Mouse (Mus musculus) adrenal gland, adult 8-10 months (tissue): Measurements from ENCODE around the gene Vps13d. TPM values are rescaled to one million over a fixed set of nuclear protein-coding genes. Genes with fewer than 3 reads are reported as not detected.

Experiments
- DNase-seq: peaks from one replicate; pipeline ENCODE4 v3.0.0; 2022
- total RNA-seq, 4 experiments: library from RNA; stranded (reverse); gene quantifications; 2 replicates each; pipeline ENCODE4 v1.2.4; 2022

Vps13d gene
- total RNA-seq, 4 experiments from 2014 or later, result 62.6 to 84.7 (median 81.4) TPM

DNA sequence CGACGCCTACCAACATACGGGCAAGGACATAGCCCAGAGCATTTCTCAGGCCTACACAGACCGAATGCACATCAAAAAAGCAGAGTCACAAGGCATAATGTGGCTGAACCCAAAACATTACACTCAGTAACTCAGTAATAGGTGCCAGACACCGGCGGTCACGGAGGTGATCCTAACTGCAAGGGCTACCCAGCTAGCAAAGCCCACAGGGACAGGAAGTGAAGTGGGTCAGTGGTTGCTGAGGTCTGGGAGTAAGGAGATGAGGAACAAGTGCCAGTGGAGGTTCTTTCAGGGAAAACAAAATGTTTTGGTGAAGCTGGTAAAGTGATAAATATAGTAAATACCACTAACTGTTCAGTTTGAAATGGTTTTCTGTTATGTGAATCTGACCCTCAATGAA, 121.1 kb downstream of the Vps13d start:
- DNase-seq, result no peak

DNA sequence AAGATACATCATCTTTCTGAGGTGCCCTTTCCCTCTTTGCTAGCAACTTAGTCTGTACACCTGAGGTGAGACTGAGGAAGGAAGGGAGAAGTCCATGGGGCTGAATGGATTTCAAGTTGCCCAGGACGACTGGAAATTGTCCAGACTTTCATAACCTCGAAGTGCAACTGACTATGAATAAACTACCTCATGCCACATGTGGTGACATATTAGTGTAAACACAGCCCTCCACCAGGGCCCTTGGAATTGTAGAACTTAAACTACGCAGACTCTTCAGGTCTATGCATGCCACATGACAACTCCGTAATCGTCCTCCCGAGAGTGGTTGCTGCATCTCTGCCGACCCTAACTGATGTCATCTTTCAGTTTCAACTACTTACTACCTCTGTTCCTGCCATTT, 122.9 kb downstream of the Vps13d start:
- no peak for DNase-seq

DNA sequence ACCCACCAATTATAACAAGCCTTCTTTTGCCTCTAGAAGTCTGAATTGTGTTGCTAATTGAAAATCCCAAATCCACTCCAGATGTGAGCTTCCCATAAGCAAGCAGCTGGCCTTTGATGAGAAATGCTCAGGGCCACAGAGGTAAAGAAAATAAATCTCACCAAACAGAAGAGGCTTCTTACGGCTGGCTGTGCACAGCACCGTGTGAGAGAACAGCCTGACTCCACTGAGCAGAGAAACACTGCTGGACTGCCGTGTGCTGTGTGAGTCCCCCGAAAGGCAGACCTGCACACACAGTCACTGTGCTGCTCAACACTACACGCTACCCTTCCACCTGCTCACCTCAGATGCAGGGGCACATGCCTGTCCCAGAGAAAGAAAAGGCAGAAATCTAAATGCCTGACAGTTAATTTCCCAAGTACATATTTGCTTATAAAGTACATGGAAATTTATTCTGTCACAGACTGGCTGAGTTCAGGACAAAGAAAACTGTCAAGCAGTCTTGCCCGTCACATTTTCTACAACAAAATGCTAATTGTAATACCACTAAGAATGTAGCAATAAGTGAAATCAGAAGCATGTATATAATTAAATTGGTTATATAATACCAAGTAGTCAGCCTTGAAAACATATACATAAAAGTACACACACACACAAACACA, 127.7 kb downstream of the Vps13d start:
- DNase-seq, result no peak

DNA sequence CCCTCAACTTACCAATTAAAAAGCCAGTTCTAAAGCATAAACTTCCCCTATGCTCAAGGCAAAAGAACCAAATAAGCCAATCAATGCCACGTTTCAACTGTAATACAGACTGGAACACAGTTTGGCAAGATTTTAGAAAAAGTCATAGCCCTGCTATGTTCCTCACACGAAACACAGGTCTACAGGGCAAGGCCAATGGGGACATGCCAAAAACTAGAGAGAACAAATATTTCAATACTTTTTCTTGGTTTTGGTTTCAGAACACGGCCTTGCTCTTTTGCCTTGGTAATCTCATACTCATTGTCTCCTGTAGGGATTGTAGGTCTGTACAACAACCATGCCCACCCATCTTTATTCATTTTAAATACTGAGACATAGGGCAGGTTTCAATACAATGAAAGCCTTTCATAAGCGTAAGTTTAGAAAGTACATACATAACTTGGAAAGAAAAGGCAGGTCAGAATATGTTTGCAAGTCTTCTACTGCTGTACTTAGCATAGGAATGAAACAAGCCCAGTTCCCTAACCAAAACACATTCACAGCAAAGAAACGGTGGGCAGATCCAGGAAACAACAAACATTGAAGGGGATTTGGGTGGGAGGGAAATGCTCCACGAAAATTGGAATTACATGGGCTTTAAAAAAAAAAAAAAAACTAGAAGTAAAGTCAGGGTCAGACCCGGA, 128.3 kb downstream of the Vps13d start:
- DNase-seq, result peak; percentile 45

DNA sequence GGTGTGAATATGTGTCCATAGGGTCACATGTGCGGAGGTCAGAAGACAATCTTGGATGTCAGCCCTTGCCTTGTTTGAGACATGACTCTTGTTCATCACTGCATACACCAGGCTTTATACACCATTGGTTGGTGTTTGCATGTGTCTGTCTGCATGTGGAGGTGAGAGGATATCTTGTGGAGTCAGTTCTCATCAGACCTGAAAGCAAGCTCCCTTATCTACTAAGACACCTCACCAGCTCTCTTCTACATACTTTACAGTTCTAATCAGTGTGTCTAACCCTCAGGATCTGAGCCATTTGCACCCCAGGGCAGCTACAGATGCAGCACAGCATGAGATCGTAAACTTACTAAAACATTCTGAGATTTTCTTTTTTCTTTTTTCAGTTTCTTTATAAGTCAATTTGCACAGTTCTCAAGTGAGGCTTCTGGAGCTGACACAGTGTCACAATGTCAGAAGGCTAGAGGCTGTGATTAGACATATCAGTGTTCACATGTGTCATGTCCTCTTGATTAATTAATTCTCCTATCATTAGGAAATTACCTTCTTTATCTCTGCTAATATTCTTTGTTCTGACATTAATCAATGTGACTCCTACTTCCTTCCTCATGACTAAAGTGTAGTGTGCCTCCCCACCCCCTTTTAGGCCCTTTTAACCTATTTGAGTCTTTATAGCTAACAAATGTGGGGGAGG, 135.9 kb downstream of the Vps13d start:
- DNase-seq, result no peak

DNA sequence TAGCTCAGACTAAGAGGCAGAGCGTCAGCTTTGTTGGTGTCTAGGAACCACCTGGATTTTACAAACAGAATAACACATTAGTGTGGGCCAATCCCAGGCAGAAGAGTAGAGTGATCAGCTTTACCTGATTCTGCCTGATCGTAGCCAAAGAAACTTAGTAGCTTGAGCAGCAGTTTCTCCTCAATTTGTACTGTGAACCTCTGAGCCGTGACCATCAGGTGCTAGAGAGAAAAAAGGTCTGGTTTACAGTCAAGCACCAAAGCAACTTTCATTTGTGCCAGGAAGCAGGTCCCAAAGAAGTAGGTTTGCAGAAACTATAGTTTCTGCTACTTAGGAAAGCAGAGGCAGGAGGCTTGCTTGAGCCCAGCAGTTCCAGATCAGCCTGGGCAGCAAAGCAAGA, 138.5 kb downstream of the Vps13d start:
- DNase-seq, result no peak

DNA sequence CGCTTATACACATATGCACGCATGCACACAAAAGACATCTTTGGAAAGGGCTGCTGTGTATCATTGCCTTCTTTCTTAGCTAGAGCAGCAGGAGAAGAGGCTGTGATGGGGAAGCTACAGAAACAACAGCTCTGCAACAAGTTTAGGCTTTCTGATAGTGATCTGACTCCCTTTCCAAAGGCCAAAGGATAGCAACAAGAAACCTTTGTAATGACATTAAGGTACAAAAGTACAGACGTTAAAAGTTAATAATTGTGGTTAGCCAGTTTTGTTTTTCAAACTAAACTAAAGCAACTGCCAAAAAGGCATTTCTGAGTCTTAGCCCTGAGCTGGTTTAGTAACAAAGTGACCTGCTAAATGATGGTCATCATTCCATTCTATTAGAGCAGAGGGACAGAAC, 139.0 kb downstream of the Vps13d start:
- no peak for DNase-seq

DNA sequence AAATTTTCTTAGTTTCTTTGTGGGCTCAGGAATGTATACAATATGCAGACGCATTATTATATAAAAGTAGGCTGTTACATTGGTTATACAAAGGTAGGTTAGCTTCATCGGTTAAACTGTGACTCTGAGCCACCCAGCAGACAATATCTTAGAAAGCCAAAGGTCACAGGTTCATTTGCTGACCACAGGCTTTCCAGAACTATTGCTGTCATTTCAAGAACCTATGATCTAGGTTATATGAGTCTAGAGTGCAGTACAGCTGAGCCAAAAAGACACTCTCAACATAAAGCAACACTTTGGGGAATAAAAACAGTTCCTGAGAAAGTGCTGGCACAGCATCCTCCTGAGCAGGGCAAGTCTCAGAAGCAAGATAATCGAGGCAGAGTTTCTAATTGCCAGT, 140.4 kb downstream of the Vps13d start:
- no peak for DNase-seq

DNA sequence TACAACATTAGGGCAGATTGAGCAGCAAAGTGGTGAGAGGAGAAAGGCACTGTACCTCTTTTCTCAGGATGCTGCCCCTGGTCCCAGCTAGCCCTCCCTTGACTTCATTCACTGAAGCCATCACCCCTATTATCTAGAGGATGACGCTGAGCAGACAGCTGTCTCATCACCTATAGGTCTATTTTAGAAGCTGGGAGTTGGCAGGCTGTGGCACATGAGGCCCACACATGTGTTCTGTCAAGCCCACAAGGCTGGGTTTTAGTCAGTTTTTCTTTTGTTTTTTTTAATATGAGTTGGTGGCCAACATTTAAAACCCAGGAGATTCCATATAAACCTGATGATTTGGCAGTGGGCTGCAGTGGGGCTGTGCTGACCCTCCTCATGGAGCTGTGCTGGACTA, 142.1 kb downstream of the Vps13d start:
- DNase-seq, result no peak

DNA sequence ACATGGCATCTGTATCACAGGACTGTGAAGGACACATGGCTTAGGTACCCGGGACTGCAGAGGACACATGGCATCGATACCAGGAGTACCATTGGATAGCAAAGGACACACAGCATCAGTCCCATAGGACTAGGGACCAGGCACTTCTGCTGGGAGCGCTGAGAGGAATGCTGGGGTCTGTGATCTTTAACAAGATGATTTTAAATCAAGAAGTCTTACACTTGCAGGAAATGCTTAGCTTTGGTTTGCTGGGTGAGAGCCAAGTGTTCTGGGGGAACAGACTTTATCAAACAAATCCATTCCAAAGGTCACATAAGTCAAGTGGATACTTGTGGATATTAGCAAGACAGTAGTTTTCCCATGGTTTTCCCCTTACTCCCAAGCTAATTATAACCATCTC, 142.5 kb downstream of the Vps13d start:
- DNase-seq, result no peak

DNA sequence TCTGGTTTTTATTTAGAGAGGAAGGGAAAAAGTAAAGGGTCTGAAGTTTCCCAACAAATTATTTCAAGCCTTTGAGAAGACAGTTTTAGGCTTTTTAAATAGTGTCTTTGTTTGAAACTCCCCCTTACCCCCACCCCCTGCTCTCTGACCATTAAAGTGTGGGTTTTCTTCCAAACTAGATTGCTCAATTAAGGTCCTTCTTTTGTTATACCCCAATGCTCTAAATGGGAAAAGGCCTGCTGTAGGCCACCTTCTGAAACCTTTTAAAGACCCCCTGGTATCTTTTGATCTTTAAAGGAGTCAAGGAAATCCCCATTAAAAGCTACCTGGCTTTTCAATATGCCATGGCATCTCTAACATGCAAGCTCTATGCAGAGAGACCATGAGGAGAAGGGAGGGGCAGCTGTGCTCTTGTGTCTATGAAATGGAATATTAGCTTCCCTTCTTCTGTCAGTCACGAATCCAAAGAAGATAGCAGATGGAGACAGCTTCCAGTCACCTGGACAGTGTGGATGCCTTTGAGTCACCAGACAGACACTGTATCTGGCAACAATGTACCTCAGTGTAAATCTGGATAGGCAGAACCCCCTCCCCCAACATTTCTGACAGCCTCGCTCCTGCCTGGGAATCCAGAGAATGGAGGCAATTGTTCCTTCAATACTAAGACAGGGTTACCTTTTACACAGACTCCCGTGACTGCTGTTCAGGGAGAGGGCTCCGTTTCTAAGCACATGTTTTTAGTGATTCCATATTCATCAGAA, 143.4 kb downstream of the Vps13d start:
- no peak for DNase-seq

DNA sequence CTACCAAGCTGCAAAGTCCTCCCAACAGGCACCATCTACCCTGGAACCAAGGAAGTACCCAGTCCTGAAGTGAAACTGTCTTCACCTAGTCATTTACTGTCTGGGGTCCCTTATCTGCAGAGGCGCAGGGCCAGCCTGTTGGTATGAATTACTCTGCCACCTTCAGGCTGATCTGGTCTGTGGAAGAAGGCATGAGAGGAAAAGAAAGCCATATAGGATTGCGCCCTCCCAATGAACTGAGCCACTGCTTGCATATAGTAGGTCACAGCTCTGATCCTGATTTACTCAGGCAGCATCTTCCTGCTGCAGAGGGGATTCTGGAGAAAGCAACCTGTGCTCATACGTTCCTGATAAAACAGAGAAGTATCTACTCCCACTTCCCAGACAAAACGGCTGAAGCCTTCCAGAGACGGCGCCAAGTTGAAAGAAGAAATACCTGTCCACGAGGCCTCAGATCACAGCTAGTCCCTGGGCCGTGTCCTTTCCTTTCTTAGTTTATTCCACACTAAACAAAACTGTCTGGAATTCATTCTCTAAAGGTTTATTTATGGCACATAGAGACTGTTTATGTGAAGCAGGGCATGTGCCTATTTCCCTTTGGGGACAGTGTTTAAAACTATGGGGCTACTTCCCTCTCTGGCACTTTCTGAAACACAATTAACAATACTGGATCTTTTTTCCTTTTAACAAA, 144.1 kb downstream of the Vps13d start:
- DNase-seq, result no peak

DNA sequence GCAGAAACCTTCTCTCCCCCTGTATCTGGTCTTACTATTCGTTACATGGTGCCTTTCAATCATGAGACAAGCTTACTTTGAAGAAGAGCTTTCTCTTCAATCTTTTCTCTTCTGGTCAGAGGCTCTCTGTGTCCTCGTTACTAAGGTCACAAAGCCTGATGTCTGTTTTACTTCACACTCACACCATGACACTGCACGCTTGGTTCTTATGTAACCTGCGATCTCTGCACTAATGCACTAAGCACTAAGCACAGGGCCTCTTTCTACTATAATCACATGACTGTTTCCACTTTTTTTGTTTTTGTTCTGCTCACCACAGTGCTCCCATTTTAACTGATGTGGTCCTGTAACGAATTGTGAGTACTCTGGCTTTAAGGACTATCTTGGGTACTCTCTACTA, 146.8 kb downstream of the Vps13d start:
- no peak for DNase-seq

DNA sequence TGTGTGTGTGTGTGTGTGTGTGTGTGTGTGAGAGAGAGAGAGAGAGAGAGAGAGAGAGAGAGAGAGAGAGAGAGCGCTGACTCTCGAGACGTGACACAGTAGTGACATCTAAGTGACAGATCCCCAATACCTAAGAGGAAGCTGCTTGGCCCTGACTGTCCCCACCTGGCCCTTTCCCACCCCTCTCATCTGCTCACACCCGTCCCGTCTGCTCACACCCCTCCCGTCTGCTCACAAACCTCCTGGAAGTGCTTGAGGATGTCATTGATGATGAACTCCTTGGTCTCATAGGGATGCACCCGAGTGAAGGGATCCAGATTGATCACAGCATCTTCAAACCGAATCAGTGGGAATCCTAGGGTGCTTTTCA, 148.8 kb downstream of the Vps13d start:
- DNase-seq, result no peak

DNA sequence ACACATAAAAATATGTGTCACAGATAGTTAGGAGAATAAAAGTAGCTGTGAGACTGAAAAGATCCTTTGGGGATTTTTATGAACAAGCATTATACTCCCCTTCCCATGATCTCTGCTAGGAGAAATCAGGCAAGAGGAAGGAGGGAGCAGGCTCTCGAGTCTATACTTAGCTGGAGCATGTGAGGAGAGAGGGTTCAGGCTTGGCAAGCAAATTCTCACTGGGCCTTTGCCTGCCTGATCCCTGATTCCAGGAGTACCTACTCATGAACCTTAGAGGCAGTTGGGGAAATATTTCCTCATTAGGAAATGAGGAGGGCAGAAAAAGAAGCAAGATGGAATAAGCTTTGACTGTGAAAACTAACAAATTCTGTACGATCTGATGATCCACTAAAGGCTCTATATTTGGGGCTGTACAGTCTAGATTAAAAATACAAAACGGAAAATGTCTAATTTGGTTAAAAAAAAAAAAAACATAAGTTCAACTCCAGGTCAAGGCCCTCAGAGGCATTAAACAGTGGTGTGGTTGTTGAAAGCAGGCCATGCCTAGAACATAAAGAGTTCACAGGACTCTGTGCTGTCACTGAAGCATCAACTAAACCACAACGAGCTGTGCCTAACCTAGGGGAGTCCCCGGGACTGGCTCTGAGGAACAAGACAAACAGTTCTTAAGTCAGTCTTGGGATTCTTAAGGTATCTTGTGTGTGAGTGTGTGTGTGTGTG, 149.3 kb downstream of the Vps13d start:
- no peak for DNase-seq

DNA sequence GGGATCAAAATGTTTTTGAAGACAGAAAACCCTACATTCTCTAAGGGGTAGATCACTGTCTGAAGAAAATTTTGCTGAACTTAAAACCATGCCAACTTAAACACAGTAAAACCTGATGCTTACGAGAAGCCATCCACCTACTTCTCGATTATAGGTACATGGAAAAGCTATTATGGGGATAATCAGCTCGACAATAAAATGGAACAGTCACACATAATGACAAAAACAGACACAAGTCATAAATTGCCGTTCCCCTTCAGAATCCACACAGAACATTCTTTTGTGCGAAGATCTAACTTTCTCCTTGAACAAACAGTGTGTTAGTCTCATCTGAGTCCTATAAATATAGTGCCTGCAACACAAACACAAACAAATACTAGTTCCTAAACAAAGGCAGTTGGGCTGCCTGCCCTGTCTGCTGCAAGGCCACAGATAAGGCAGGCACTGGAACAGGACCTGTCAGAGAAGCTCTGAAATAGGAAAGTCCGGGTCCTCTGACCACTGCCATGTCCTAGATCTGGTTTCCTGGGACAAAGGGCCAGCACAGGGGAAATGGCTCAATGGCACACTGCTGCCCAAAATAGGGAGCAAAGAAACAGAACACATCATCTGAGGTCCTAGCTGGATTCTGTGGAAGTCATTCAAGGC, 153.5 kb downstream of the Vps13d start:
- DNase-seq, result no peak

DNA sequence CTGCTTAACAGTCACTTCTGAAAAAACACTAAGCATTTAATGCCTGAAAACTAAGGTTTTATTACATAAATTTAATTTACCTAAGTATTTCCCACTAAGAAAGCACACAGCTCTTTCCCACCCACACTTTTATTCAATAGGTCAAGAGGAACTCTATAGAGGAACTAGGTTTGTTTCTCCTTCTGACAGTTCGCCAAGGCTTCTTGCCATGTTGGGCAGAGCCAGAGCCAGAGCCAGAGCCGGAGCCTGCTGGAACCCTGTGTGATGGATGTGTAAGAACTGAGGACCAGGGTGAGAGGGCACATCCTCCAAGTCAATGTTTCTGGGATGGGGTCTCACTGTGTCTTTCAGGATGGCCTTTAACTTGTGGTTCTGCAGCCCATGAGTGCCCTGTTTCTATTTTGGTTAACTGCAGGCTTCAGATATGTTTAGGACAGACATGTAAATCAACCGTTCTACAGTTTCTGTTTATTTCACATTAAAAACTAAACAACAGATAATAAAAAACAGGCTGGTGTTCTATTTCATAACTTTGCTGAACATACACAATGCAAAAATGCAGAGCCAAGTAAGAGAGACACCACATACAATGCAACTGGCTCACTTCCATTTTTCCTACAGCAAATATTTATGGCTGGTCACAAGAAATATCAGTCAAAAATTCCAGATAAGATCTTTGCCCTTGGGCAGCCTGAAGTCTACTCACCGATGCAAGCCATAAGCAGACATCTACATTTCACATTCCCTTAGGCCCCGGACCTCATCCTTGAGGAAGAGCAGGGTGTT, 157.0 kb downstream of the Vps13d start:
- no peak for DNase-seq

DNA sequence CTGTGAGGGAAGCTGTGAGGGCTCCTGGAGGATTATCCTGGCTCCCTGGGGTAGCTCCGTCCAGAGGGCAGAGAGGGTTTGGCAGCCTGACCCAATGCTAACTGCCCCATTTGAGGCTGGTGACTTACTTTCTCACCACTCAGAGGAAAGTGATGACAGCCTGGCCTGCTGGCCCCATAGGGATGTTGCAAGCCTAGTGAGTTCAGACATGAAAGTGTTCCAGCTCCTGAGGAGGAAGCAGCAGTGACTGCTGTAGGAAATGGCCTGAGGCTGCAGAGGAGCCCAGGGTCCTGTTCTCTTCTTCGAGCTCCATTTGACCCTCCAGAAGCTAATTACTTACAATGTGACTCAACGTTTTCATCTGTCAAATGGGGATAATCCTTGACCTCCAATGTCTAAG, 157.8 kb downstream of the Vps13d start:
- DNase-seq, result peak; percentile 45

DNA sequence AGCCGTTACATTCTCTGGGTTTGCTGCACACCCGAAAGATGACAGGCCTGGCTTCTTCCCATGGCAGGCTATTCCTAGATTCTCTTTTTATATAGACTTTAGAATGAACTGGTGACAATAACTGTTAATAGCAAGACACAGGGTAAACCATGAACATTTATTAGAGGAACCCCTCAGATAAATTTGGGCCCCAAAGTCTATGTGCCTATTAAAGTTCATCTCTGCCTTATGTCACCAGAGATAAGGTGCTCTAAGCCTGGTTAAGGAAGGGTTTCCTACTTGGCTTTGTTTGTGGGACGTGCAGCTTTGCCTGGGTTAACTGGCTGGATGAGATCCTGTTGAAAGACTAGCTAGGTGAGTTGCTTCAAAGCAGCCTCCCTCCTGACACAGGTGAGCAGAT, 159.4 kb downstream of the Vps13d start:
- DNase-seq, result no peak

DNA sequence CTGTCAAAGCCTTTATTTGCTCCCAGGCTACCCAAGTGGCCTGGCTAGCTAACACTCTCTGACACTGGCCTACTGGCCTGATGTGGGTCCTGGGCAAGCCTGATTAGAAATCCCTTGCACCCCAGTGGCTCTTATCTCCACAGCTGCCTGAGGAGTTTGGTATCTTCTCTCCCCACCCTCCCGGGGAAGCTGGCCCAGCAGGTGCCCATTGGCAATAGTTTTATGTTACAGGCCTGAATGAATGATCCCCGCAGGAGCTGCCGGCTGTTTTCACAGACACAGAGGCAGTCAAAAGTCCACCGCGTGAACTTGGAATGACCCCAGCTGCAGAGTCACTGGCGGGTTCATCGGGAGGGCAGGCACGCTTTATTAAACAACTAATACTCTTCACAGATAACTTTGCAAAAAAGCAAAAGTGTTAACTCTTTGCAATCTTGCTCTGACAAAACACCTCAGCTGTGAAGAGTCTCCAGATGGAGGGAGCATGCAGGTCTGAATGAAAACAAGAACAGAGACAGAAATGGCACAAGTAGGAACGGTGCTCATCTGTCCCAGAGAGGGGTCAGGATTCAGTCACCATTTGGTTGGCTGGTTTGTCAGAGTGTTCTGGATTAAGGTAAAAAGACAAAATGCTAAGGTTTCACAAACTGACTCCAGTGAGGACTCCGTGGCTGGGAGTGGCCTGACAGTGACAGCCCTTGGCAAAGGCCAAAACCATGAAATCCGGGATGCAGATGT, 160.1 kb downstream of the Vps13d start:
- DNase-seq, result no peak
